Mouse (Mus musculus): ENCODE results near the gene Pipox. TPM values are rescaled to one million over a fixed set of nuclear protein-coding genes. Genes with fewer than 3 reads are reported as not detected.

Gene Pipox
- polyA plus RNA-seq, 1 experiment from 2014 or later = 4.2 TPM

DNA sequence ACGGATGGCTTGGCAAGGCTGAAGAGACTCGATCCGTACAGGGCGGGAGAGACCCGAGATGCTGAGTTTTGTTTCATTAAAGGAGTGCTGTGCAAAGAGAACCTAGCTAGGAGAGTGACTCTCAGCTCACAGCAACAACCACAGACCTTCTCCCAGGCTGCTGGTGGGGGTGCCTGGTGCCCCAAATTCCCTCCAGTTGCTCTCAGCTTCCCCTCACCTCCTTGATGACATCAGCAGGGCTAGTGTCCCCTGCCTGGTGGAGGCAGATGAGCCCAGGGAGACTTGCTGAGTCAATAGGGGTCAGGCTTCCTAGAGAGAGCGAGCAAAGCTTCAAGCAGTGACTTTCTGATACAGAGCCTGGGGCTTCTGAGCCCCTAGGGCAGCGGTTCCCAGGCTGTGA, 21.2 kb downstream of the Pipox start:
- 0 out of 2 replicates have a peak, but pooled peaks cover 17% of the 10 kb centered on the region for H3K27me3 ChIP-seq
- no peaks in the 10 kb centered on the region for H3K36me3 ChIP-seq
- H3K9ac ChIP-seq = 0 out of 2 replicates have a peak overlapping the region, but pooled peaks have one; percentile 35
- no peaks in the 10 kb centered on the region for H3K9me3 ChIP-seq
- H3K4me3 ChIP-seq = no peak overlapping the region
- WGBS = 6% methylated on average over 7 of the region's 7 CpGs
- H3K27ac ChIP-seq = peak overlapping the region; percentile 83
- H3K4me1 ChIP-seq (replicated peaks) = peaks cover 77% of the 10 kb centered on the region
- peak; percentile 18; the same call in 1 of the 2 replicates for ATAC-seq (ENCODE audit: low FRiP score)
- H3K4me2 ChIP-seq = peak overlapping the region; percentile 40

DNA sequence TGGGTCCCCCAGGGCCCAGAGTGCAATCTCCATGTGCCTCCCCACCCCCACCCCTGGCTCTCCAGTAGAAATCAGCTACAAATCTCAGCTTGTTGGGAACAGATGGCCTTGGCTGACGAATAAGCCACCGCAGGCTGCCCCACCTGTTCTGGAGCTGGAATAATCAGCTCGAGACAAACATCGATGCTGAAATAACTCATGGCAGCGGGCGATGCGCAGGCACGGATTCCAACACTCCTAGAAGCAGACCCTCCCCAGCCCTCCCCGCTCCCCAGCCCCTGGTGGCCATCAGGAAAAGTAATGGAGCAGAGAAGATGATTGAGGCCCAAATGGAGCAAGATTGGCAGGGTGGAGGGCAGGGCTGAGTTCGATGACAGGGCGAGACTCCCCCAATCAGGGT, 21.7 kb downstream of the Pipox start:
- no peaks in the 10 kb centered on the region for H3K9me3 ChIP-seq
- H3K27me3 ChIP-seq = 0 out of 2 replicates have a peak, but pooled peaks cover 17% of the 10 kb centered on the region
- H3K27ac ChIP-seq = peak overlapping the region; percentile 83
- H3K9ac ChIP-seq = peak overlapping the region; percentile 35; the same call in 1 of the 2 replicates
- 2% methylated on average over 11 of the region's 11 CpGs for WGBS
- H3K4me2 ChIP-seq = peak overlapping the region; percentile 40
- peaks cover 78% of the 10 kb centered on the region for H3K4me1 ChIP-seq (replicated peaks)
- ATAC-seq (ENCODE audit: low FRiP score) = peak; percentile 22; the same call in 1 of the 2 replicates
- no peaks in the 10 kb centered on the region for H3K36me3 ChIP-seq
- no peak overlapping the region for H3K4me3 ChIP-seq

DNA sequence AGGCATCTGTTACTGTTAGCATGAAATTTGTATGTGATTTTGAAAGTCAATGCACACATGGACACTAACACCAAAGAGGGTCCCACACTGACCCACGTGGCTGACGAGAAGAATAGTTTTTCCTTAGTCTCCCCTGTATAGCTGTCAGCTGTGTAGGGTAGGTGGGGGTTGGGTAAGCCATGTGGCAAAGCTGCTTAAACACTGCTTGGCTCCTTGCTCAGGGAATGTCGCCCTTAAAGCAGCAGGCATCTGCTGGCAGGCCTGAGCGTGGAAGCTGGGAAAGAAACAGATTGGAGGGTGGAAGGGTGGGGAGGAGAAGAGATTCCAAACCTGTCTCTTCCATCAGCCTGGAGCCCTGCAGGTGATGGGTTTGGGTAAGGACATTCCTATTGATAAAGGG, 22.5 kb downstream of the Pipox start:
- no peak overlapping the region for H3K4me2 ChIP-seq
- H3K9ac ChIP-seq = no peak overlapping the region
- H3K36me3 ChIP-seq = no peaks in the 10 kb centered on the region
- no peaks in the 10 kb centered on the region for H3K9me3 ChIP-seq
- peaks cover 18% of the 10 kb centered on the region; the same call in 1 of the 2 replicates for H3K27me3 ChIP-seq
- H3K4me1 ChIP-seq (replicated peaks) = peaks cover 78% of the 10 kb centered on the region
- peak overlapping the region; percentile 70 for H3K27ac ChIP-seq
- 13% methylated on average over 4 of the region's 4 CpGs for WGBS
- H3K4me3 ChIP-seq = no peak overlapping the region
- peak; percentile 40; the same call in 1 of the 2 replicates for ATAC-seq (ENCODE audit: low FRiP score)

- peak overlapping the region; percentile 43; the same call in 1 of the 2 replicates for H3K9ac ChIP-seq
- peak; percentile 37; the same call in 1 of the 2 replicates for ATAC-seq (ENCODE audit: low FRiP score)
- H3K4me3 ChIP-seq = no peak overlapping the region
- H3K27ac ChIP-seq = peak overlapping the region; percentile 84
- peaks cover 14% of the 10 kb centered on the region for H3K36me3 ChIP-seq
- no peak overlapping the region for H3K4me2 ChIP-seq
- peaks cover 79% of the 10 kb centered on the region for H3K4me1 ChIP-seq (replicated peaks)
- 13% methylated on average over 11 of the region's 12 CpGs for WGBS
- H3K27me3 ChIP-seq = peaks cover 46% of the 10 kb centered on the region
- no peaks in the 10 kb centered on the region for H3K9me3 ChIP-seq
Measured at GRCm38 (mm10) chr11:77867419-77868083, 26.3 kb downstream of the Pipox start.

GRCm38 (mm10) chr11:77864771-77865170, 29.1 kb downstream of the Pipox start:
- 59% methylated on average over 12 of the region's 12 CpGs for WGBS
- H3K36me3 ChIP-seq = peaks cover 28% of the 10 kb centered on the region
- no peaks in the 10 kb centered on the region for H3K9me3 ChIP-seq
- H3K27ac ChIP-seq = peak overlapping the region; percentile 58; the same call in 1 of the 2 replicates
- no peak for ATAC-seq (ENCODE audit: low FRiP score)
- H3K4me2 ChIP-seq = no peak overlapping the region
- H3K27me3 ChIP-seq = peaks cover 67% of the 10 kb centered on the region
- no peak overlapping the region for H3K4me3 ChIP-seq
- H3K4me1 ChIP-seq (replicated peaks) = peaks cover 85% of the 10 kb centered on the region
- H3K9ac ChIP-seq = peak overlapping the region; percentile 9; the same call in 1 of the 2 replicates

GRCm38 (mm10) chr11:77862887-77863286, 31.0 kb downstream of the Pipox start:
- Histone ChIP-seq H3K27ac (no peak overlapping the region), H3K4me1 (replicated peaks) (peaks cover 90% of the 10 kb centered on the region), H3K36me3 (peaks cover 38% of the 10 kb centered on the region), H3K27me3 (peaks cover 73% of the 10 kb centered on the region), H3K4me2 (no peak overlapping the region), H3K4me3 (no peak overlapping the region), H3K9me3 (no peaks in the 10 kb centered on the region), H3K9ac (no peak overlapping the region)
- no peak for ATAC-seq (ENCODE audit: low FRiP score)
- WGBS = 65% methylated on average over 7 of the region's 7 CpGs

- Histone ChIP-seq H3K4me3 (no peak overlapping the region), H3K27ac (no peak overlapping the region), H3K4me2 (no peak overlapping the region), H3K4me1 (replicated peaks) (peaks cover 90% of the 10 kb centered on the region), H3K9ac (no peak overlapping the region), H3K27me3 (peaks cover 74% of the 10 kb centered on the region), H3K9me3 (no peaks in the 10 kb centered on the region), H3K36me3 (peaks cover 45% of the 10 kb centered on the region)
- WGBS = 70% methylated on average over 9 of the region's 9 CpGs
- no peak for ATAC-seq (ENCODE audit: low FRiP score)
Measured at GRCm38 (mm10) chr11:77860947-77861346, 32.9 kb downstream of the Pipox start.

- no peak overlapping the region for H3K4me2 ChIP-seq
- H3K27me3 ChIP-seq = peaks cover 57% of the 10 kb centered on the region
- peak overlapping the region; percentile 92 for H3K27ac ChIP-seq
- no peak overlapping the region for H3K4me3 ChIP-seq
- 27% methylated on average over 9 of the region's 9 CpGs for WGBS
- no peaks in the 10 kb centered on the region for H3K9me3 ChIP-seq
- peaks cover 43% of the 10 kb centered on the region for H3K36me3 ChIP-seq
- peak overlapping the region; percentile 60 for H3K9ac ChIP-seq
- no peak for ATAC-seq (ENCODE audit: low FRiP score)
- H3K4me1 ChIP-seq (replicated peaks) = peaks cover 93% of the 10 kb centered on the region
Measured at GRCm38 (mm10) chr11:77858589-77858988, 35.3 kb downstream of the Pipox start.

DNA sequence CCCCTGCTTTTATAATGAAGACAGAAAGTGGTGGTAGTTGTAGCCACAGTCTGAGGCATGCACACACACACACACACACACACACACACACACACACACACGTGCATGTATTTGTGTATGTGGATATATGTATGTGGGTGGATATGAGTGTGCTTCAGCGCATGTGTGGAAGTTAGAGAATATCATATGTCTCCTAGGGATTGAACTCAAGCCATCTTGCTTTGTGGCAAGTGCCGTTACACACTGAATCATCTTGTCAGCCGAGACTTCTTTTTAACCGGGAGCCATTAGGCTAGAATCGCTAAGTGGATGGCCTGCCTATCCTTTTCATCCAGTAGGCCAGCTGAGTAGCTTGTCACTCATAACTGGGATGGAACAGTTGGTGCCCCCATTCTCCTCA, 36.8 kb downstream of the Pipox start:
- Histone ChIP-seq H3K27me3 (peaks cover 60% of the 10 kb centered on the region), H3K4me3 (no peak overlapping the region), H3K27ac (peak overlapping the region; percentile 92), H3K4me2 (no peak overlapping the region), H3K4me1 (replicated peaks) (peaks cover 94% of the 10 kb centered on the region), H3K9ac (peak overlapping the region; percentile 63; the same call in 1 of the 2 replicates), H3K9me3 (no peaks in the 10 kb centered on the region), H3K36me3 (peaks cover 54% of the 10 kb centered on the region)
- no peak for ATAC-seq (ENCODE audit: low FRiP score)
- WGBS = 75% methylated on average over 6 of the region's 6 CpGs

GRCm38 (mm10) chr11:77855396-77855795, 38.5 kb downstream of the Pipox start:
- no peak overlapping the region for H3K4me3 ChIP-seq
- peaks cover 43% of the 10 kb centered on the region for H3K27me3 ChIP-seq
- H3K9me3 ChIP-seq = no peaks in the 10 kb centered on the region
- H3K4me1 ChIP-seq (replicated peaks) = peaks cover 96% of the 10 kb centered on the region
- peaks cover 61% of the 10 kb centered on the region for H3K36me3 ChIP-seq
- H3K27ac ChIP-seq = peak overlapping the region; percentile 92
- 18% methylated on average over 15 of the region's 15 CpGs for WGBS
- no peak overlapping the region for H3K4me2 ChIP-seq
- peak overlapping the region; percentile 63 for H3K9ac ChIP-seq
- no peak for ATAC-seq (ENCODE audit: low FRiP score)

DNA sequence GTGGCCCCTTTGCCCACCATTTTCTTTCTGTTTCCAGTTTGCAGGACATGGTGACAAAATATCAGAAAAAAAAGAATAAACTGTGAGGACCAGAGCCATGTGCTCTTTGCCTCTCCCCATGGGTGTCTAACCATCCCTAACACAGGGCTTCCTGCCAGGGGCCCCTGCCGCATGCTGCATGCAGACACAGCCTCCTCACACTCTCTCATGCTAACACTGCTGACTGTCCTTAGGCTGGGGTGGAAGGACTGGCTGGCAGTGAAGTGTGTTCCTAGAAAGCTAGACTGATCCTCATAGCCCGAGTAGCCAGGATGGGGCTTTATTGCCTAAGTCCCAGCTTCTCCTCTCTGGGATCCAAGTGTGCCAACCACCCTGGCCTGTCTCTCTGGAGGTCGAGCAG, 39.3 kb downstream of the Pipox start:
- peak overlapping the region; percentile 63 for H3K9ac ChIP-seq
- no peak for ATAC-seq (ENCODE audit: low FRiP score)
- no peak overlapping the region for H3K4me3 ChIP-seq
- no peaks in the 10 kb centered on the region for H3K9me3 ChIP-seq
- peaks cover 35% of the 10 kb centered on the region for H3K27me3 ChIP-seq
- H3K36me3 ChIP-seq = peaks cover 60% of the 10 kb centered on the region
- 60% methylated on average over 3 of the region's 3 CpGs for WGBS
- no peak overlapping the region for H3K4me2 ChIP-seq
- H3K4me1 ChIP-seq (replicated peaks) = peaks cover 96% of the 10 kb centered on the region
- H3K27ac ChIP-seq = peak overlapping the region; percentile 92

DNA sequence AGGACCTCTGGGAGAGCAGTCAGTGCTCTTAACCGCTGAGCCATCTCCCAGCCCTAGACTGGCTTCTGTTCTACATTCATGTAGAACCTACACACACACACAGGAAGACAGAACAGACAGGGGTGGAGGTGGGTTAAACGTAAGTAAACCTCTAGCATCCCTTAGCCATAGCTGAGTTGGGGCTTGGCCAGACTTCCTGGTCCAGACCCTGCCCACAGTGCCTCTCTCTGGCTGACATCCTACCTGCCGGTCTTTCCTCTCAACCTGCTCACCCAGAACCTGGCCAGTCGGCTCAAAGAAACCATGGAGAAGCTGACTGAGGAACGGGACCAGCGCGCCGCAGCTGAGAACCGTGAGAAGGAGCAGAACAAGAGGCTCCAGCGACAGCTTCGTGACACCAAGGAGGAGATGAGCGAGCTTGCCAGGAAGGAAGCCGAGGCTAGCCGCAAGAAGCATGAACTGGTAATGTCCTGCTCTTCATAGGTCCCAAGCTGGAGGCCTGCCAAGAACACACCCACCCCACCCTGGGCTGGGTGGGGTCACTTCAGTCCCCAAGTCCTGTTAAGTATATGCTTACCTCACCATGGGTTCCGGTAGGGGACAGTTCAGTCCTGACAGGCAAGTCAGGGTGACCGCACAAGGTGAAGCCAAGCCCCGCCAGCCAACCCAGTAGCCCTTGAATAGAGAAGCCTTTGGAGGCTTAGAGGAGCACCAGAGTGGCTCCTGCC, 40.8 kb downstream of the Pipox start:
- H3K4me3 ChIP-seq = no peak overlapping the region
- H3K9me3 ChIP-seq = no peaks in the 10 kb centered on the region
- peaks cover 60% of the 10 kb centered on the region for H3K36me3 ChIP-seq
- ATAC-seq (ENCODE audit: low FRiP score) = no peak
- H3K9ac ChIP-seq = no peak overlapping the region
- 96% methylated on average over 17 of the region's 17 CpGs for WGBS
- H3K4me1 ChIP-seq (replicated peaks) = peaks cover 95% of the 10 kb centered on the region
- H3K27ac ChIP-seq = peak overlapping the region; percentile 92; the same call in 1 of the 2 replicates
- no peak overlapping the region for H3K4me2 ChIP-seq
- peaks cover 25% of the 10 kb centered on the region for H3K27me3 ChIP-seq

Measured in hindbrain, embryonic 13.5 days (tissue).